Mouse (Mus musculus): ENCODE results near the gene Cd44. TPM values are rescaled to one million over a fixed set of nuclear protein-coding genes. Genes with fewer than 3 reads are reported as not detected.

Cd44 gene
- polyA plus RNA-seq, 1 experiment from 2014 or later, result 3.0 TPM

DNA sequence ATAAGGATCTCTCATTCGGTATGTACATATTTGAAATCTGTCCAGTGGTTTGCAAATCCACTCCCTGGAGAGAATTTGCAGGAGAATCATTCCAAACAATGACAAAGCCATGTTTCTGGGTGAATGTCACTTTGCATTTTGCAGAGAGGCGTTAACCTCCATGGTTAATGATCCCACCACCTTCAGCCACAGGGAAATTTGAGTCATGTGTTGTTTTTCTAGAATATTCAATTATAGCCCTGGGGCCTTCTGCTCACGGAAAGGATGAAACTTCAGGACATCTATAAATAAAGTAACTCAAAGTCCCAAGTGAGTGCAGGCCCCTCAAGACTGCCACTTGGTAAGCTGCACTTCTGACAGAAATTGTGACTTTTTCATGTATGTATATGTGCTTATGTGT, 33.4 kb upstream of the Cd44 start:
- Histone ChIP-seq H3K4me2 (no peak overlapping the region), H3K9ac (no peak overlapping the region), H3K4me3 (no peak overlapping the region), H3K4me1 (replicated peaks) (peaks cover 3% of the 10 kb centered on the region; the same call in 1 of the 2 replicates), H3K27ac (no peak overlapping the region), H3K9me3 (no peaks in the 10 kb centered on the region), H3K36me3 (no peaks in the 10 kb centered on the region), H3K27me3 (no peaks in the 10 kb centered on the region)
- WGBS, result 81% methylated on average over 3 of the region's 3 CpGs
- ATAC-seq (ENCODE audit: low FRiP score), result no peak

DNA sequence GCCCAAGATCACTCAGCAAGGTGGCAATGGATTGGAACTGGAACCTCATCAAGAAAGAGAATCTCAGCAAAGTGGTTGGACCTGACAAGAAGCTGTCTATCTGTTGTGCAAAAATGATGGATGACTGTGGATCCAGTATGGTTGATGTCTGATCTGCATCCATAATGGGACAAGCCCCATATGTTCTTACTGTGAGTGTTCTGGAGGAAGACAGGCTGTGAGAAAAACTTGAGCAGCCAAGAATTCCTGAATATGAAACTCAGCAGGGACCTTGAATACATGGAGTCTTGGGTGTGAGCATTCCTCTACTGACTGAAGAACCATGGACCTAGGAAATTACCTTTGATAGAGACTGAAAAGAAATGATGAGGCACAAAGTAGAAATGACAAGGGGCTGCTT, 32.3 kb upstream of the Cd44 start:
- no peak overlapping the region for H3K4me3 ChIP-seq
- no peak overlapping the region for H3K4me2 ChIP-seq
- H3K27ac ChIP-seq, result no peak overlapping the region
- no peaks in the 10 kb centered on the region for H3K9me3 ChIP-seq
- no peak overlapping the region for H3K9ac ChIP-seq
- peaks cover 3% of the 10 kb centered on the region; the same call in 1 of the 2 replicates for H3K4me1 ChIP-seq (replicated peaks)
- no peaks in the 10 kb centered on the region for H3K27me3 ChIP-seq
- H3K36me3 ChIP-seq, result no peaks in the 10 kb centered on the region
- no peak for ATAC-seq (ENCODE audit: low FRiP score)

- Histone ChIP-seq H3K4me1 (replicated peaks) (peaks cover 3% of the 10 kb centered on the region; the same call in 1 of the 2 replicates), H3K27ac (no peak overlapping the region), H3K9me3 (no peaks in the 10 kb centered on the region), H3K4me3 (no peak overlapping the region), H3K9ac (no peak overlapping the region), H3K27me3 (no peaks in the 10 kb centered on the region), H3K4me2 (no peak overlapping the region), H3K36me3 (no peaks in the 10 kb centered on the region)
- ATAC-seq (ENCODE audit: low FRiP score), result no peak
- 27% methylated on average over 4 of the region's 4 CpGs for WGBS
These were observed 31.7 kb upstream of the Cd44 start for GRCm38 (mm10) chr2:102933142-102933541.

- Histone ChIP-seq H3K27me3 (no peaks in the 10 kb centered on the region), H3K9ac (no peak overlapping the region), H3K36me3 (no peaks in the 10 kb centered on the region), H3K4me3 (no peak overlapping the region), H3K9me3 (no peaks in the 10 kb centered on the region), H3K4me2 (no peak overlapping the region), H3K27ac (no peak overlapping the region), H3K4me1 (replicated peaks) (peaks cover 3% of the 10 kb centered on the region; the same call in 1 of the 2 replicates)
- WGBS, result 26% methylated on average over 1 of the region's 1 CpGs
- no peak for ATAC-seq (ENCODE audit: low FRiP score)
These were observed 31.2 kb upstream of the Cd44 start for GRCm38 (mm10) chr2:102932667-102933066.

DNA sequence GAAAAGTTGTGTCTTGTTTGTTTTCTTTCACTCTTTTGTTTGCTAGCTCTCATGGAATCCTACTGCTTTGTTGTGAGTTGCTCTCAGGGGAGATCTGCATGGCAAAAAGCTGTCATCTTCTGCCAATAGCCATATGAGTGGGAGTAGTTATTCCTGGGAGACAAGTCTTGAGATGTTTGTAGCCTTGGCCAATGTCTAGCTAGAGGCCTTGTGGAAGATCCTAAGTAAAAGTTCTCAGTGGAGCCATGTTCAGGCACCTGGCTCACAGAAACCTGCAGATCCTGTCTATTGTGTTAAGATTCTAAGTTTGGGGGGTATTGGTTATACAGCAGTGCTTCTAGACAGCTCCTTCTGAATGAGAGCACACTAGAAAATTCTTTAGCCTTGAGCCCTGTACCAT, 26.7 kb upstream of the Cd44 start:
- Histone ChIP-seq H3K4me3 (no peak overlapping the region), H3K9ac (no peak overlapping the region), H3K4me2 (no peak overlapping the region), H3K4me1 (replicated peaks) (no peaks in the 10 kb centered on the region), H3K27ac (no peak overlapping the region), H3K36me3 (no peaks in the 10 kb centered on the region), H3K27me3 (no peaks in the 10 kb centered on the region), H3K9me3 (no peaks in the 10 kb centered on the region)
- ATAC-seq (ENCODE audit: low FRiP score), result no peak

GRCm38 (mm10) chr2:102924480-102924879, 23.0 kb upstream of the Cd44 start:
- H3K4me3 ChIP-seq, result no peak overlapping the region
- WGBS, result 78% methylated on average over 1 of the region's 1 CpGs
- no peaks in the 10 kb centered on the region for H3K4me1 ChIP-seq (replicated peaks)

GRCm38 (mm10) chr2:102923682-102924081, 22.2 kb upstream of the Cd44 start:
- Histone ChIP-seq H3K4me1 (replicated peaks) (no peaks in the 10 kb centered on the region), H3K36me3 (no peaks in the 10 kb centered on the region), H3K9me3 (no peaks in the 10 kb centered on the region), H3K4me3 (no peak overlapping the region), H3K27ac (no peak overlapping the region), H3K9ac (no peak overlapping the region), H3K27me3 (no peaks in the 10 kb centered on the region), H3K4me2 (no peak overlapping the region)
- no peak for ATAC-seq (ENCODE audit: low FRiP score)
- WGBS, result 85% methylated on average over 3 of the region's 3 CpGs

More at GRCm38 (mm10) chr2:102924480-102924879, 23.0 kb upstream of the Cd44 start:
- ATAC-seq (ENCODE audit: low FRiP score), result no peak
- Histone ChIP-seq H3K27me3 (no peaks in the 10 kb centered on the region), H3K9ac (no peak overlapping the region), H3K4me2 (no peak overlapping the region), H3K27ac (no peak overlapping the region), H3K9me3 (no peaks in the 10 kb centered on the region), H3K36me3 (no peaks in the 10 kb centered on the region)

DNA sequence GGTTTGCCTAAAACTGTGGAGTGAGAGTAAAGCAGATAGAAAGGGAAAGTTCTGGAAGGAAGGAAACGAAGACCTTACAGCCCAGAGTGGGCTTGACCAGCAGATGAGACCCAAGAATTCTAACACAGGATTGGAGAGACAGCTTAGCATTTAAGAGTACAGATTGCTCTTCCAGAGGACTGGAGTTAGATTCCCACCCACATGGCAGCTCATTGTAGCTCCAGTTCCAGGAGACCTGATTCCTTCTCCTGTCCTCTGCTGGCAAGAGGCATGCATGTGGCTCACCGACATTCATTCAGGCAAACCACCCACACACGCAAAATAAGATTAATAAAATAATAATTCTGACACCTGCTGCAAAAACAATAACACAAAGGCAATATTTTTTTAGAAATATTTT, 20.6 kb upstream of the Cd44 start:
- H3K4me1 ChIP-seq (replicated peaks), result no peaks in the 10 kb centered on the region
- no peaks in the 10 kb centered on the region for H3K9me3 ChIP-seq
- H3K27ac ChIP-seq, result no peak overlapping the region
- no peak overlapping the region for H3K4me2 ChIP-seq
- H3K27me3 ChIP-seq, result no peaks in the 10 kb centered on the region
- no peaks in the 10 kb centered on the region for H3K36me3 ChIP-seq
- 90% methylated on average over 3 of the region's 3 CpGs for WGBS
- no peak overlapping the region for H3K4me3 ChIP-seq
- no peak overlapping the region for H3K9ac ChIP-seq
- ATAC-seq (ENCODE audit: low FRiP score), result no peak

- no peak overlapping the region for H3K4me3 ChIP-seq
- no peak for ATAC-seq (ENCODE audit: low FRiP score)
- H3K27me3 ChIP-seq, result no peaks in the 10 kb centered on the region
- 85% methylated on average over 1 of the region's 1 CpGs for WGBS
- H3K27ac ChIP-seq, result no peak overlapping the region
- H3K36me3 ChIP-seq, result no peaks in the 10 kb centered on the region
- H3K4me1 ChIP-seq (replicated peaks), result no peaks in the 10 kb centered on the region
- H3K9ac ChIP-seq, result no peak overlapping the region
- no peak overlapping the region for H3K4me2 ChIP-seq
- H3K9me3 ChIP-seq, result no peaks in the 10 kb centered on the region
These were observed 16.8 kb upstream of the Cd44 start for GRCm38 (mm10) chr2:102918301-102918700.

- no peak overlapping the region for H3K9ac ChIP-seq
- no peaks in the 10 kb centered on the region for H3K27me3 ChIP-seq
- no peaks in the 10 kb centered on the region for H3K9me3 ChIP-seq
- no peaks in the 10 kb centered on the region for H3K36me3 ChIP-seq
- H3K4me1 ChIP-seq (replicated peaks), result no peaks in the 10 kb centered on the region
- H3K4me3 ChIP-seq, result no peak overlapping the region
- no peak for ATAC-seq (ENCODE audit: low FRiP score)
- 76% methylated on average over 3 of the region's 3 CpGs for WGBS
- H3K27ac ChIP-seq, result no peak overlapping the region
- H3K4me2 ChIP-seq, result no peak overlapping the region
These were observed 15.1 kb upstream of the Cd44 start for GRCm38 (mm10) chr2:102916596-102916995.

GRCm38 (mm10) chr2:102914675-102915074, 13.2 kb upstream of the Cd44 start:
- Histone ChIP-seq H3K9ac (no peak overlapping the region), H3K9me3 (no peaks in the 10 kb centered on the region), H3K36me3 (no peaks in the 10 kb centered on the region), H3K4me2 (no peak overlapping the region), H3K27me3 (no peaks in the 10 kb centered on the region), H3K27ac (no peak overlapping the region), H3K4me1 (replicated peaks) (no peaks in the 10 kb centered on the region), H3K4me3 (no peak overlapping the region)
- ATAC-seq (ENCODE audit: low FRiP score), result no peak
- WGBS, result 80% methylated on average over 5 of the region's 5 CpGs

DNA sequence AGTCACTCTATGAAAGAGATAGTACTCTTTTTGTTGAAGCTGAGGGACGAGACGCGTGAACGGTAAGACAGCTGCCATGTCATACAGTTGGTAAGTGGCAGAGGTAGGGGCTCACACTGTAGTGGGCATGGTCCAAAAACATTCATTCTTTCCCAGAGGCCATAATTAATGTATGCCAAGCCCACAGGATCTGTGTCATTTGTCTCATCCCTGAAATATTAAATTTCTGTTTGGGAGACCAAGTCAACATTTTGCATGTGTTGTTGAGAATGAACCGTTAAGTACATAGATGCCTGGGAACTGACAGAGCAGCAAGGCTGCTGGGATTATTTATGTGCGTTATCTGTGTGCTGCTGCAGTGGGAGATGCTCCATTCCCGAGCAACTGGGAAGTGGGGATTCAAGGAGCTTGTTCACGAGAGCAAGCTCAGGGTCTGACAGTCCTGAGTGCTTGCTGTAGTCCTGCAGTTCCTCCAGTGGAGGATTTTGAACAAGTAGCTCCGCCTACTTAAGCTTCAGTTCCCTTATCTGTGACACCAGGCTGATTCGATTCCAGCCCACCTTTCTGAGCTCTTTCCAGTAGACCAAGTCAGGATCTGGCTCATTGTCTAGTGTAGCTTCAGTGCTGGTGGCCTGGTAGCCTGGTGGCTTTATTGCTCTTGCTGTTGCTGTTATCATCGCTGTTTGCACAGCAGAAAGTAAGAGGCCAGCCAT, 12.5 kb upstream of the Cd44 start:
- Histone ChIP-seq H3K9me3 (no peaks in the 10 kb centered on the region), H3K4me3 (no peak overlapping the region), H3K9ac (no peak overlapping the region), H3K27me3 (no peaks in the 10 kb centered on the region), H3K27ac (no peak overlapping the region), H3K4me2 (no peak overlapping the region), H3K4me1 (replicated peaks) (no peaks in the 10 kb centered on the region), H3K36me3 (no peaks in the 10 kb centered on the region)
- 84% methylated on average over 11 of the region's 11 CpGs for WGBS
- ATAC-seq (ENCODE audit: low FRiP score), result no peak

DNA sequence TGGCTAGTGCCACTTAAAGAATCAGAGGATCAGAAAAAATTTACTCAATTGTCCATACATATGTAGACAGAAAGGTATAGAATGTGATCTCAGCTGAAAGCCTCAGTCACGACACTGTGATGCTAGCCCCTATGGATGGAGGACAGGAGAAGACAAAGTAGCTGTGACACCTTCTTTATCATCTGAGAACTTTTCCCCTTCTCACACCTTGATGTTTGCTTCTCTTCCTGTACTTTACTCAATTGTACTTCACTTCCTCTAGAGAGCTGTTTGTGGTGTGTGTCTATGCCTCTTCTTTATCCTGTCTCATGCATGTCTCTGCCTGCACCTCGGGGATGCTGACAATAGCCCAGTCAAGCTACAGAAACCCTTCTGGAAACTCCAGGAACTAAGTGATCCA, 11.5 kb upstream of the Cd44 start:
- Histone ChIP-seq H3K9me3 (no peaks in the 10 kb centered on the region), H3K36me3 (no peaks in the 10 kb centered on the region), H3K27me3 (no peaks in the 10 kb centered on the region), H3K27ac (no peak overlapping the region), H3K4me1 (replicated peaks) (no peaks in the 10 kb centered on the region), H3K9ac (no peak overlapping the region), H3K4me2 (no peak overlapping the region), H3K4me3 (no peak overlapping the region)
- no peak for ATAC-seq (ENCODE audit: low FRiP score)
- 73% methylated on average over 2 of the region's 2 CpGs for WGBS
